Mouse (Mus musculus): Measurements from ENCODE around the gene Cs. TPM values are rescaled to one million over a fixed set of nuclear protein-coding genes. Genes with fewer than 3 reads are reported as not detected.
"Not testable (repeated sequence)": the region's sequence is repeated elsewhere in the genome, so short reads cannot be mapped to it uniquely, and the experiment has no call there.

Cs gene
- total RNA-seq, 2 experiments from 2014 or later: 369 to 370 TPM

DNA sequence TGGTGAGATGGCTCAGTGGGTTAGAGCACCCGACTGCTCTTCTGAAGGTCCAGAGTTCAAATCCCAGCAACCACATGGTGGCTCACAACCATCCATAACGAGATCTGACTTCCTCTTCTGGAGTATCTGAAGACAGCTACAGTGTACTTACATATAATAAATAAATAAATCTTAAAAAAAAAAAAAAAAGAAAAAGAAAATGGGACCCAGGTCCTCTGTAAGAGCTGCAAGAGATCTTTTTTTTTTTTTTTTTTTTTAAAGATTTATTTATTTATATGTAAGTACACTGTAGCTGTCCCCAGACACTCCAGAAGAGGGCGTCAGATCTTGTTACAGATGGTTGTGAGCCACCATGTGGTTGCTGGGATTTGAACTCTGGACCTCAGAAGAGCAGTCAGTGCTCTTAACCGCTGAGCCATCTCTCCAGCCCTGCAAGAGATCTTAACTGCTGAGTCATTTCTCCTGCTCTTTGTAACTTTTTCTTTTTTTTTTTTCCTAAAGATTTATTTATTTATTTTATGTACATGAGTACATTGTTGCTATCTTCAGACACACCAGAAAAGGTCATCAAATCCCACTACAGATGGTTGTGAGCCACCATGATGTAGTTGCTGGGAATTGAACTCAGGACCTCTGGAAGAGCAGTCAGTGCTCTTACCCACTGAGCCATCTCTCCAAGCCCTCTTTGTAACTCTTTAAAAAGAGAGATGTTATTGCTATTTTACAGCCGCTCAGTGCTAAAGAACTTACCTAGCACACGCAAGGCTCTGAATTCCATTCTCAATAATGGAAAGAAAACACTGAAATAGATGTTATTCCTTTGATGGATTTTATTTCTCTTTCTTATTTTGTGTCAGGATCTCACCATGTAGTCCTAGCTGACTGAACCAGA lies 4.9 kb upstream of the Cs start:
- not testable (repeated sequence) for DNase-seq

DNA sequence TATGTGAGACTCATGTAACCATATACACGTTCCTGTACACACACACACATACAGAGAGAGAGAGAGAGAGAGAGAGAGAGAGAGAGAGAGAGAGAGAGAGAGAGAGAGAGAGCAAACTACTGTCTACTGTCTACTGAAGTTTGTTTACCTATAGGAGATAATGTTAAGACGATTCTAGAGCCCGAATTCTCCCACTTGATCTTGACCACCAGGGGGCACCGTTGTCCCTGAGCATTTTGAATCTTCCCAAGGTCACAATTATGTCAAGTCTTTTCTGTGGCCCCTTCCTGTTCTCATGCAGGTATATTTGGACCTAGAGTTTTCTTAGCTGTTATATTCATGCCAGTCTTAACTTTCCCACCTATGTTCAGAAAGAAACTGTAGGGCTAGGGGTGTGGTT lies 2.0 kb upstream of the Cs start:
- peak; percentile 81 to 88 for DNase-seq

DNA sequence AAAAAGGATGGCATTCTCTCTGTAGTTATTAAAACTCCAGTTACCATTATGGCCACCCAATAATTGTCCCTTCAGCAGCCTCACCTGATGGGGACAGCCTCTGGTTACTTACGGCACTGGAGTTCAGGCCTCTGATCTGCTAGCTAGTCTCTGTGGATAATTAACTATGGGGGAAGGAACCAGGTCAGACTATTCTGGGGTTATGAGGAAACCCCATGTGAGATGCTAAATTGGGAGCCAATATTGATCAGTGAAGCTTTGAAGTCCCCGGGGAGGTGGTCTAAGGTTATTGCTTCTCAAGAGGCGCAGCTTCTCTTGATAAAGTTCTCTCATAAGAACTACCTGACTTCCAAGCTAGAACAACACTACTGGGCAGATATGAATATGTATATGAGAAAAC lies 1.3 kb upstream of the Cs start:
- DNase-seq: no peak

DNA sequence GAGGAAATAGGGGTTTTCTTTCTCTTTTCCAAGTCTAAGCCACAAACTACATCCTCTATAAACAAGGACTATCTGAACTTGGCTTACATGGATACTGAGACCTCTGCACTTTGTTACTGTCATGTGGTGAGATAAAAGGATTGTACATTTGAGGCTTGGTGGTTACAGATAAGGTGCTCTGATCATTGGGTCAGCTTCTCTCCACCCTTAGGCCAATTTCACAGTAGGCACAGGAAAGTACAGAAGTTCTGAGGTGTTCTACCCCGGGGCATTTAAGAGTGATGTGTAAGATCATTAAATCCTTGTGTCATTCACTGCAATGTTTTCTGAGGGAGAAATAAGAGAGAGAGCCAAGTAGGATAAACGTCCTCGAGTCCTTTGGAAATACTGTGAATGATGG lies 937 bp upstream of the Cs start:
- DNase-seq: no peak

DNA sequence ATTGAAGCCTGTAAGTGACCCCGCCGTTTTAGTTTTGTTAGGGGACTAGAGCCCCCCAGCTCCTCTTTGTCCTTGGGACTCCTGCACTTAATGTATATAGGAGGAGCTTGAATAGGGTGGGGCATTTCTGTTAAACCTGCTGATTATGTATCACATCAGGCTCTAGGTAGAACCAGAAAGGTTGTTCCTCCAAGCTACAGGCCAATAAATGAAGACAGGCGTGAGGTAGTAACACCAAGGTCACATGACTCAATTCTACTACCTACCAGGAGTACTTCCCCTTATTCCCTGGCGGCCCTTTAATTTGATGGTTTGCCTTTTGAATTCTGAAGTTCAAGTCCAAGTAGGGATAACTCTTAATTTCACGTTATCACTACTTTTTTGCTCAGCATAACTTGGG lies 881 bp downstream of the Cs start:
- DNase-seq: no peak

DNA sequence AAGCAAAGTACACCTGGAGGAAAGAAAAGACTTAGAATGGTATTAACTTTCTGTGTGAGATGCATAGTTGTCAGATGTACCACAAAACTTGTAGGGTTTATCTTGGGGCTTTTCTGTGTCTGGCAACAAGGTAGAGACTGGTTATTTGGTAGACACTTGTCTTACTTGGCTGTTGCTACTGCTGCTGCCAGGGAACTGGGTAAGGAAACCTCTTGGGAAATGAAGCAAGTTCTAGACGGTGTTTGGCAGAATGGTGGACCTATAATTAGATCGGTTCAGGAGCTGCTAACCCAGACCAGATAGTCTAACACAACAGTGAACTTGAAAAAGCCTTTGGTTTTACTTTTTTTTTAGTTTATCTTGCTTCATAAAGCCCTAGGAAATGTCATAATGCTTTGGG lies 1.4 kb downstream of the Cs start:
- DNase-seq: no peak

DNA sequence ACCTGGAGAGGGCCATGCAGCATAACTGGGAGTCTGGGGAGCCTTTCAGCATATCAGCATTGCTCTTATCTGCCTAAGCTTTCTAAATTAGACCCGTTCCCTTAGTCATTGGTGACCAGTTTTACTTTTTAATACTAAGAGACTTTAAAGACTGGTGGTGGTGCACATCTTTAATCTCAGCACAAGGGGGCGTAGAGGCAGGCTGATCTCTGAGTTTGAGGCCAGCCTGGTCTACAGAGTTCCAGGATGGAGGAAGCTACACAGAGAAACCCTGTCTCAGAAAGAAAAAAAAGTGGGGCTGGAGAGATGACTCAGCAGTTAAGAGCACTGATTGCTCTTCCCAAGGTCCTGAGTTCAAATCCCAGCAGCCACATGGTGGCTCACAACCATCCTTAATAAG lies 2.7 kb downstream of the Cs start:
- no peak for DNase-seq

DNA sequence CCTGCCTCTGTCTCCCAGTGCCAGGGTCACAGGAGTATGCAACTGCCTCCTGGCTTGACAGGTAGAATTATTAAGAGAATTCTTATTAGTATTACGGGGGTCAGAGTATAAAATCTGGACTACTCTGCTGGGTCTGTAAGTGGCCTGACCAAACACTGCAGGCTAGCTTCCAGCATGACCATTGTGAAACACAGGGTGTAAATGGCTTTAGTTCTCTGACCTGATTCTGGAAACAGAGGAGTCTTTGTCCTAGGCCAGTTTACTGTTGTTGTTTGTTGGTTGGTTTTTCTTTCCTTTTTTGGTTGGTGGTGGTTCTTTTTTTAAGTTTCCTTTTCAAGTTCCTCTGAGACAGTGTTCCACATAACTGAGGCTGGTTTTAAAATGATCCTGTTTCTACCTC lies 5.9 kb downstream of the Cs start:
- no peak for DNase-seq

DNA sequence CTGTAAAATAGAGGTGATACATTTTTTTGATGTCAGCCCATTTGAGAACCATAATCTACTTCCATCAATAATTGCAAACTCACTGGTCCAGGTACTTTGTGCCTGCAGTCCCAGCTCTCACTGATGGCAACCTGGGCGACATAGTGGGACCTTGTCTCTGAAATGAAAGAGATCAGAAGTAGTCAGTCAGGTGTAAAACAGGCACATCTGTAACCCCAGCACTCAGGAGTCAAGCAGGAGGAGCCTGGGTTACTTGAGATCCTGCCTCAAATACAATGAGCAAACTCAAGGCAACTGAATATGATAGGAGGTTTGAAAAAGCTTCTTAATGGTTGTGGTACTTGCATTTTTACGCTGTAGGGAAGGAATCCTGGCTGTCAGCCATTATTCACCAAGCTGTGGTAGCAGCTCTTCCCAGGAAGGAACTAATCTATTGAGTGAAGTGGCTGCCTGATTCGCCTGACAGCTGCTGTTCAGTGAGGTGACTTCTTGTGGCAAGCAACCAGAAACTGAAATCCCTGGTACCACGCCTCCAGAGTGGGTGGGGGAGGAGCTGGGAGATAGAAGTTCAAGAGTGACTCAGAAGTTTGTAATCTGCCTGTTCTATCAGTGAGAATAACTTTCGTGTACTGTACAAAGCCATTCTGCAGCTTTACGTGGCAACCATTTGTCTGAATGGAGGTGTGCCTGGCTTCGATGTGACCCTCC lies 7.2 kb downstream of the Cs start:
- peak; percentile 89 to 91 for DNase-seq

DNA sequence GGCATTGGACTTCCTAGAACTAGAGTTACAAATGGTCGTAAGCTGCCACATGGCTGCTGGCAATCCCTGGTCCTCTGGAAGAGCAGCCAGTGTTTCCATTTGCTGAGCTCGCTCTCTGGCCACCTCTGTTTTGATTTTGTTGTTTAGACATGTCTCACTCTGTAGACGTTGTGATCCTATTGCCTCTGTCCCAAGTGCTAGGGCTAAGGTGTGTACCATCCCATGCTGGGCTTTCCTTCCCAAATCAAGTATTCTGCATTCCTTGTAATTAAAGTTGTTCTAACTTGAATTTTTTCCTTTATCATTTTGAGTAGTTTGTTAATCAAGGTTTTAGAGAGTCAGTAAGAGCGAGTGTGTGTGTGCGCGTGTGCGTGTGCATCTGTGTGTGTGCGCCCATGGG lies 10.0 kb downstream of the Cs start:
- DNase-seq: no peak

DNA sequence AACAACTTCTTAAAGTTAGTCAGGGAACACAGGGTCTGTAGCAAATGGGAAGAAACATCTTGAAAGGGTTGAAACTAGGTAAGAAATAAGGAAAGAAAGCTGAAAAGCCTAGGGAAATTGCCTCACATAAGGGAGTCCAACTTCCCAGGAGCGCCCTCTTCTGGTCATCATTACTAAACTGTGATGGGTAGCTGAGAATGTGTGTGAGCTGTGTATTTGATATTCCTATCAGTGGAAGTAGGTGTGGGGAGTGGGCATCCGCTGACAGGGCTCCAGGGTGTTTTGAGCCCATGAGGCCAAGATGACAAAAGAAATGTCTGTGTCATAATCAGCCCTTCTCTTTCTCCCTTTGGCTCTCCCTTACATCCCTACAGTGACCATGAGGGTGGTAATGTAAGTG lies 21.3 kb downstream of the Cs start:
- peak; percentile 56 to 78 for DNase-seq

DNA sequence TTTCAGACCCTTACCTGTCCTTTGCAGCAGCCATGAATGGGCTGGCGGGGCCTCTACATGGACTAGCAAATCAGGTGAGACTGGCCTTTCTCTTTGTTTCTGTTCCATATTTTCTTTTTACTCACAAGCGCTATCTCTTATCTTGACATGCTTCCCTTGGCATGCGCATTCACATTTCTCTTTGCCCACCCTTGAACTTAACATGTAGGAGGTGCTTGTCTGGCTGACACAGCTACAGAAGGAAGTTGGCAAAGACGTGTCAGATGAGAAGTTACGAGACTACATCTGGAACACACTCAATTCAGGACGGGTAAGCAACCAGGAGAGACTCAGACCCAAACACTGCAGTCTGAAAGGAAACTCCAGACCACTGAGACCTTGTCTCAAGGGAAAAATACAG lies 21.7 kb downstream of the Cs start:
- DNase-seq: peak; percentile 49 to 64

DNA sequence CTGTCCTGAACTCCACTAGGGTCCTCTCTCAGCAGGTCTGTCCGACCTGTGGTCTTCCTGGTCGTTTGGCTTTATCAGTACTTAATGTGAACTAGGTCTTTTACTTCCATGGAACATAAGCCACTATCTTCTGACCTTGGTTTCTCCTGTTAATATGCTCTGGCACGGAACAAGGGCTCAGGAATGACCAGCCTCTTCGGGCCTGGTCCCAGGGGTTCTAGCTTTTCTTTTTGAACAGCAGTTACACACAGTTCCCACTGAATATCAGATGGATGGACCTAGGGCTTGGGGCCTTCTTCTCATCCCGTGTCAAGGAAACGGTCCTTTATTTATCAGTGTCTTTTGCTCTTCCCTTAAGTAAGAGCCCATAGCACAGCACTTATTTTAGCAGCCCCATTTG lies 24.3 kb downstream of the Cs start:
- peak in 1 of 2 experiments; percentile 56 for DNase-seq

DNA sequence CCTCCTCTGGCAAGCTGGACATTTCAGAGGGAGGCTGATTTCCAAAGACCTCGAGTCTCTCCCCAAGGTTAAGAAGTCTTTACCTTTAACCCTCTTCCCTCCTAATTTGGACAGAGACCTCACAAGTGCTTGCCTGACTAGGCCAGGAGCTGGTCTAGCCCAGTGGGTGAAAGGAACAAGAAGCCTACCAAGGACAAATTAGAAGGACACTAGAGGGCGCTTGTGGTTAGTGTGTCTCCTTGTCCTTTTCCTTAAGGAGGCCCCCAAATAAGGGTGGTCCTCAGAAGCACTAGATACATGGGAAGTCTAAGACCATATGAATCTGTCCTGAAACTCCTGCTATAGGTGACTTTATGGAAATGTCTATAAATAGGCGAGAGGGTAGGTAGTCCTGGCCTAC lies 25.0 kb downstream of the Cs start:
- DNase-seq: peak in 1 of 2 experiments; percentile 52

DNA sequence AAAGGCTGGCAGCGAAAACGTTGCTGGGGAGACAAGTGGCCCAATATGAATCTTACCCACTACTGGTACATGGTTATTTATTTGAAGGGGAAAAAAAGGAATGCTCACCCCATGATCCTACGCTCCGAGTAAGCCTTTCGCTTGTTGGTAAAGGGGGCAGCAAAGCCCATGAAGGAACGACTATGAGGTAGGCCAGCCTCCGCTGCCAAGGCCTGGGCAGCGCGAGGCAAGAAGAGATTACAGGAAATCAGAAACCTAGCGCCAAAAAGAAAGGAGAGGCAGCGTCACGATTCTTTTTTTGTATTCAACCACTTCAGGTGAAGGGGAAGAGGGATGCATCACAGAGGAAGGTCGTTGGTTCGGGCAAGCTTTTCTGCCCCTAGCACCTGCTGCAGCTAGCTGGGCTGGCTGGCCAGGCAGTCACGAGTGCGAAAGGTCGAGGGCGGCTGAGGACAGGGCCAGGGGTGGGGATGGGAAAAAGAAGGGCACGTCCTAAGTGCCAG lies 30.4 kb downstream of the Cs start:
- no peak for DNase-seq

DNA sequence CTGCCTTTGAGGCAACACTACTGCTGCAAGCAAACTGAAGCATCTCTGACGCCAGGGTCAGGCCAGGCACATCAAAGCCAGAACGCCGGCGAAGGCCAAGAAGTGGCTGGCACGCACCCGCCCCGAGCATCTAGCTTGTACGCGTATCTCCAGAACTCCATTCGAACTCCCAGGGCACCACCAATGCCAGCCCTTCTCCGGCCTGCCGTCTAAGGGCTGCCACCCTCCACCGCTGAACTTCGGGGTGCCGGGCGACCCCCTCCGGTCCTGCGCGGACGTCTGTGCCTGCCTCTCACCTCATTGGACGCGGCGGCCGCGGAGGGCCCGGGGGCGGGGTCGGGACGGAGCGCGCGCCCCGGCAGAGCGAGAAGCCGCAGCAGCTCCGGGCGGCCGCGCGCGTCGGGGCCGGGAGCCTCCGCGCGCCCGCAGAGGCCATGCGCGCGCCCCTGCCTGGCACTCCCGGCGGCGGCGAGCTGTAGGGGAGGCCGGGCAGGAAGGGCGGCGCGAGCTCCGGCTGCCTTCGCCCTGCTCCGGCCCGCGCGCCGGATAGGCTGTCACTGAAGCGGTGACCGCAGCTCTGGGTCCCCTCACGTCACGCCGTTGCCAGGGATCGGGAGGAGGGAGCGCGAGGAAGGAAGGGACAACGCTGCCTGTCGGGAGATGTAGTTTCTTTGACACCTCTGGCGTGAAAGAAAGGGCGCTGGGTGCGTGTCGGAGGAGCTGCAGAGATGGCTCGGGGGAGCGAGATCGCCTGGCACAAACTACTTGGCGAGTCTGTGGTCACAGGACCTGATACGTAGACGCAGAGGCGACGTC lies 31.1 kb downstream of the Cs start, which contains the start of gene Coq10a:
TSS of gene Coq10a (minus strand) at position 596 of the 816 bp plus-strand sequence.
- DNase-seq: peak; percentile 93 to 96

DNA sequence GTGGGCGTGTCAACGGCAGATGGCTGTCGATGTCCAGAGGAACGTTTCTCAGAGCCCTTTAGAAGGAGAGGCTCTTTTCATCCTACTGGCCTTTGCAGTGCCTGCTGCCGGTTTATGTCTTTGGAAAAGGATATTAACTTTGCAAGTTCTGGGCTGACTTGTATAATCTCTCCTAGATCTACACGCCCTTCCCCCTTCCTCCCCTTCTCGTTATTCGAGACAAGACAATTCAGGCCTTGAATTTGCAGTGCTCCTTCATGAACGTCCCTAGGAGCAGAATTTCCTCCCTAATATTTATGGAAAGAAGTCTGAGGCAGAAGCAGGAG lies 31.6 kb downstream of the Cs start:
- DNase-seq: no peak

DNA sequence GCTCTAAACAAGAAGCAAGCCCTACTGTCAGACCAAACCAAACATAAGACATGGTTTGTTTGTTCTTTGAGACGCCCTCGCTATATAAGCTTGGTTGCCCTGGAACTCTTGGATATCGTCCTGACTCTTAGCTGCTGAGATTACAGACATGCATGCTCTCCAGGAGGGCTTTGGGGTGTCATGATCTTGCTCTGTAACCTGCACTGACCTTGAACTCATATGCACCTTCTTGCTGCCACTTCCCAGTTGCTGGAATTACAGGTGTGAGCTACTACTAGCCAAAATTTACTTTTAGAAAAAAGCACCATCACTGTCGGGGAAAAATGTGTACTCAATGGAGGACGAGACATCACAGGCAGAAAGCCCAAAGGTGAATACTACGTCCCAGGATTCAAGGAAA lies 32.1 kb downstream of the Cs start:
- DNase-seq: no peak

DNA sequence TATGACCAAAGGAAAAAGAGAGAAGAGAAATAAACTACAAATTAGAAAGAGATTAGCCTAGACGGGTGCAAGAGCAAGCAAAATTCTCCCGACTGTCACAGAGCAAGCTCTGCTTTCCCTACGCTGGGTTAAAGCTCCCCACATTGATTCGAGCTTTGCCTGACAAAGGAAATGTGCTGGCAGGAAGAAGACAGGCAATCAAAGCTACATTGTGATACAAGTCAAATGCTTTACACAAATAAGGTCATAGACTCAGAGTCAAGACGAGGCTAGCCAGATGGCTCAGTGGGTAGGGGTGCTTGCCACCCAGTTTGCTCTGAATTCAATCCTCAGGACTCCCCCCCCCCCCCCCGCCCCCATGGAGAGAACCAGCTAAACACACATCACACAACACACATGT lies 32.5 kb downstream of the Cs start:
- no peak for DNase-seq

DNA sequence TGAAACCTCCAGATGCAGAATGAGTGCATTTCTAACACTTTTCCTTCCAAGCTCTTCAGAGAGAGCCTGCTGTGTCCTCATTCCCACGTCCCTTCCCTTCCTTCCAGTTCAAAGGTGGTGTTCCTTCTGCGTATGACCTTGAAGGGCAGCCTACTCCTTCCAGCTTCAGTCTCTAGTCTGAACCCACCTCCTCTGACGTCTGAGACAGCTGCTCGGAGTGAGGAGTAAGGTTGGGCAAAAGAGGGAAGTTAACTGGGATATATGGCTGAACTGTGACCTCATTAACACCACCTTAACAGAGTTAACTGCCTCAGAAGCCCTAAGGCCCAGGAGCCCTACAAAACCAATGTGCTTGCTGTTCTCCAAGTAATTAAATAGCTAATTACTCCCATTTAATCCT lies 33.1 kb downstream of the Cs start:
- no peak for DNase-seq

DNA sequence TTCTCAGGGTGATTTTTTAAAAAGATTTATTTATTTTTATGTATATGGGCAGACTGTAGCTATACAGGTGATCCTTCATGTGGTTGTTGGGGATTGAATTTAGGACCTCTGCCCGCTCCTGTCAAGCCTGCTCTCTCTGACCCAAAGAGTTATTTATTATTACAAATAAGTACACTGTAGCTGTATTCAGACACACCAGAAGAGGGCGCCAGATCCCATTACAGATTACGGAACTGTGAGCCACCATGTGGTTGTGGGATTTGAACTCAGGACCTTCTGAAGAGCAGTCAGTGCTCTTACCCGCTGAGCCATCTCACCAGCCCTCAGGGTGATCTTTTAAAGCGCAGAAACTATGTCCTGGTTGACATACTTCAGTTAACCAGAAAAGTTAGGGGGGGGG lies 34.6 kb downstream of the Cs start:
- DNase-seq: no peak

DNA sequence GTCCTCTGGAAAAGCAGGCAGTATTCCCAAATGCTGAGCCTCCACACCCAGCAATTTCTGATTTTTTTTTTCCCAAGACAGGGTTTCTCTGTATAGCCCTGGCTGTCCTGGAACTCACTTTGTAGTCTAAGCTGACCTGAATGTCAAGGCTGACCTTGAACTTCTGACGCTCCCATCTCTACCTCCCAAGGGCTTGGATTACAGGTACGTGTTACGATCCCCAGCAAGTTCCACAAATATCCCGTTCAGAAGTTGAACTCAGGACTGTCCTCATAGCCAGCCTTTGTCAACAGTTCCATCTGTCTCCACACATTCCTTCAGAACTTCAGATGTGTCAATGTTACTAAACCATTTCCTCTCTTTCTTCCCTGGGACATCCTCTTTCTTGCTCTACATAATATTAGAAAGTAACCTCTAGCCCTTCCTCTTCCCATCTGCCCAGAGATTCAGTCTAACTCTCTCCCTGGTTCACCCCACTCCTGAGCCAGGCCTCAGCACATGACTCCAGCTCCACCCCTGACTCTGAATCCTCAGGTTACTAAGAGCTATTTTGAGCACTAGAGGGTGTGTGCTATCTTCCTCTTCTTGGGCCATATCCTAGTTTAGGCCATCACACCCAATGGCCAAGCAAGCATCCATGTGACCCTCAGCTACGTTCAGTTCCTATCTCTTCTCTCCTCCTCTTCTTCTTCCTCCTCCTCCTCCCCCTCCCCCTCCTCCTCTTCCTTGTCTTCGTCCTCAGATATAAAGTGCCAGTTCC lies 35.6 kb downstream of the Cs start:
- no peak for DNase-seq
